Mouse (Mus musculus) intestine, embryonic 15.5 days (tissue): ENCODE data around the gene Sh3gl2. TPM values are rescaled to one million over a fixed set of nuclear protein-coding genes. Genes with fewer than 3 reads are reported as not detected.

Experiments
- ATAC-seq: fragments of 200-750 bp; cut with Nextera tagmentation; 2 replicates; pipeline ENCODE4 v1.8.0; 2017; ENCODE audit warnings: moderate TSS enrichment, moderate library complexity
- H3K27ac ChIP-seq: fragments of 300-500 bp; sonication (generic); 2 replicates; pipeline ENCODE4 v1.5.1; 2015; ENCODE audit warnings: mild to moderate bottlenecking, inconsistent platforms
- H3K27me3 ChIP-seq: fragments of 300-500 bp; sonication (generic); replicated peaks from 2 replicates; pipeline ENCODE4 v1.6.1; 2015; ENCODE audit warnings: inconsistent platforms
- H3K36me3 ChIP-seq: fragments of 300-500 bp; sonication (generic); 2 replicates; pipeline ENCODE4 v1.6.1; 2015; ENCODE audit warnings: inconsistent platforms
- H3K4me1 ChIP-seq: fragments of 300-500 bp; sonication (generic); replicated peaks from 2 replicates; pipeline ENCODE4 v1.6.1; 2015; ENCODE audit warnings: inconsistent platforms
- H3K4me2 ChIP-seq: fragments of 300-500 bp; sonication (generic); replicated peaks from 2 replicates; pipeline ENCODE4 v1.6.1; 2015; ENCODE audit warnings: mild to moderate bottlenecking, inconsistent platforms
- H3K4me3 ChIP-seq: fragments of 300-500 bp; sonication (generic); replicated peaks from 2 replicates; pipeline ENCODE4 v1.5.1; 2015; ENCODE audit warnings: inconsistent platforms
- H3K9ac ChIP-seq: fragments of 300-500 bp; sonication (generic); 2 replicates; pipeline ENCODE4 v1.6.1; 2015; ENCODE audit warnings: inconsistent platforms
- H3K9me3 ChIP-seq: fragments of 300-500 bp; sonication (generic); 2 replicates; pipeline ENCODE4 v1.6.1; 2016; ENCODE audit warnings: inconsistent platforms
- WGBS: fragments of 180-500 bp; shearing (Covaris S2); methylation state at CpG from one replicate; pipeline ENCODE4 v1.1.7; 2015; 5-methylcytosine and 5-hydroxymethylcytosine counted together
- polyA plus RNA-seq: library from polyadenylated mRNA; unstranded; fragments of >200 nt; fragmentation: Nextera tagmentation; extraction: Ambion mirVana; gene quantifications from 2 replicates; pipeline ENCODE4 v1.2.1, GENCODE M21; 2015

Gene Sh3gl2
- 16.7 and 18.4 TPM in 2 replicates for polyA plus RNA-seq

GRCm38 (mm10) chr4:85205071-85205635 lies at the start of gene Sh3gl2:
Sh3gl2 (plus strand) TSS chr4:85205126.
- Histone ChIP-seq H3K36me3 (no peaks in the 10 kb centered on the region), H3K9me3 (no peaks in the 10 kb centered on the region), H3K27me3 (peaks cover 13% of the 10 kb centered on the region; the same call in 1 of the 2 replicates), H3K4me1 (0 out of 2 replicates have a peak, but pooled peaks cover 6% of the 10 kb centered on the region), H3K9ac (peak within 1 kb of the TSS; percentile 55), H3K4me3 (peak within 1 kb of the TSS; percentile 74), H3K27ac (peak within 1 kb of the TSS; percentile 67), H3K4me2 (peak within 1 kb of the TSS; percentile 95)
- peak; percentile 93 for ATAC-seq
- under 1% methylated on average over 48 of the region's 48 CpGs for WGBS

GRCm38 (mm10) chr4:85161156-85161555 lies 43.8 kb upstream of the Sh3gl2 start:
- no peak for ATAC-seq

GRCm38 (mm10) chr4:85162468-85163312 lies 42.2 kb upstream of the Sh3gl2 start:
- Histone ChIP-seq H3K27ac (no peak overlapping the region), H3K36me3 (no peaks in the 10 kb centered on the region), H3K4me3 (no peak overlapping the region), H3K9me3 (no peaks in the 10 kb centered on the region), H3K27me3 (no peaks in the 10 kb centered on the region), H3K4me2 (peak overlapping the region; percentile 41), H3K4me1 (no peaks in the 10 kb centered on the region), H3K9ac (no peak overlapping the region)
- WGBS: 29% methylated on average over 27 of the region's 27 CpGs
- peak; percentile 78 for ATAC-seq

More at GRCm38 (mm10) chr4:85161156-85161555, 43.8 kb upstream of the Sh3gl2 start:
- Histone ChIP-seq H3K4me2 (no peak overlapping the region), H3K9ac (no peak overlapping the region), H3K27ac (no peak overlapping the region), H3K36me3 (no peaks in the 10 kb centered on the region), H3K27me3 (no peaks in the 10 kb centered on the region), H3K4me3 (no peak overlapping the region), H3K4me1 (no peaks in the 10 kb centered on the region), H3K9me3 (no peaks in the 10 kb centered on the region)
- 63% methylated on average over 4 of the region's 4 CpGs for WGBS

- Histone ChIP-seq H3K9ac (no peak overlapping the region), H3K4me3 (no peak overlapping the region), H3K36me3 (no peaks in the 10 kb centered on the region), H3K27me3 (no peaks in the 10 kb centered on the region), H3K4me1 (no peaks in the 10 kb centered on the region), H3K9me3 (no peaks in the 10 kb centered on the region), H3K4me2 (no peak overlapping the region), H3K27ac (no peak overlapping the region)
- no peak for ATAC-seq
- WGBS: 89% methylated on average over 2 of the region's 2 CpGs
These were observed 41.7 kb upstream of the Sh3gl2 start for GRCm38 (mm10) chr4:85163313-85163615.

GRCm38 (mm10) chr4:85168001-85168400 lies 36.9 kb upstream of the Sh3gl2 start:
- 93% methylated on average over 12 of the region's 12 CpGs for WGBS

GRCm38 (mm10) chr4:85175466-85175865 lies 29.5 kb upstream of the Sh3gl2 start:
- 87% methylated on average over 4 of the region's 4 CpGs for WGBS
- Histone ChIP-seq H3K4me3 (no peak overlapping the region), H3K27me3 (no peaks in the 10 kb centered on the region), H3K27ac (no peak overlapping the region), H3K9me3 (no peaks in the 10 kb centered on the region), H3K36me3 (no peaks in the 10 kb centered on the region), H3K4me2 (no peak overlapping the region), H3K4me1 (no peaks in the 10 kb centered on the region), H3K9ac (no peak overlapping the region)
- no peak for ATAC-seq

More at GRCm38 (mm10) chr4:85168001-85168400, 36.9 kb upstream of the Sh3gl2 start:
- H3K4me3 ChIP-seq: no peak overlapping the region
- no peak overlapping the region for H3K27ac ChIP-seq
- no peaks in the 10 kb centered on the region for H3K27me3 ChIP-seq
- no peaks in the 10 kb centered on the region for H3K9me3 ChIP-seq
- H3K36me3 ChIP-seq: no peaks in the 10 kb centered on the region
- no peak overlapping the region for H3K9ac ChIP-seq
- no peaks in the 10 kb centered on the region for H3K4me1 ChIP-seq
- no peak overlapping the region for H3K4me2 ChIP-seq
- ATAC-seq: no peak

- Histone ChIP-seq H3K9ac (no peak overlapping the region), H3K4me2 (no peak overlapping the region), H3K4me1 (no peaks in the 10 kb centered on the region), H3K27ac (no peak overlapping the region), H3K27me3 (no peaks in the 10 kb centered on the region), H3K9me3 (no peaks in the 10 kb centered on the region), H3K36me3 (no peaks in the 10 kb centered on the region), H3K4me3 (no peak overlapping the region)
- no peak for ATAC-seq
- WGBS: 36% methylated on average over 9 of the region's 9 CpGs
These were observed 26.4 kb upstream of the Sh3gl2 start for GRCm38 (mm10) chr4:85178394-85179051.

GRCm38 (mm10) chr4:85186011-85186410 lies 18.9 kb upstream of the Sh3gl2 start:
- Histone ChIP-seq H3K4me1 (no peaks in the 10 kb centered on the region), H3K4me2 (no peak overlapping the region), H3K9ac (no peak overlapping the region), H3K4me3 (no peak overlapping the region), H3K9me3 (no peaks in the 10 kb centered on the region), H3K27ac (no peak overlapping the region), H3K36me3 (no peaks in the 10 kb centered on the region), H3K27me3 (no peaks in the 10 kb centered on the region)
- no peak; the same call in 1 of the 2 replicates for ATAC-seq
- 61% methylated on average over 4 of the region's 4 CpGs for WGBS

- H3K9ac ChIP-seq: no peak overlapping the region
- H3K36me3 ChIP-seq: no peaks in the 10 kb centered on the region
- ATAC-seq: no peak
- no peak overlapping the region for H3K4me2 ChIP-seq
- no peak overlapping the region for H3K4me3 ChIP-seq
- H3K27me3 ChIP-seq: no peaks in the 10 kb centered on the region
- WGBS: 54% methylated on average over 4 of the region's 4 CpGs
- no peaks in the 10 kb centered on the region for H3K9me3 ChIP-seq
- H3K4me1 ChIP-seq: no peaks in the 10 kb centered on the region
- no peak overlapping the region for H3K27ac ChIP-seq
These were observed 8.7 kb upstream of the Sh3gl2 start for GRCm38 (mm10) chr4:85196201-85196600.

- H3K4me1 ChIP-seq: no peaks in the 10 kb centered on the region
- ATAC-seq: peak; percentile 81
- H3K9me3 ChIP-seq: no peaks in the 10 kb centered on the region
- no peak overlapping the region for H3K27ac ChIP-seq
- no peak overlapping the region for H3K4me2 ChIP-seq
- WGBS: 80% methylated on average over 9 of the region's 9 CpGs
- H3K9ac ChIP-seq: no peak overlapping the region
- no peaks in the 10 kb centered on the region for H3K27me3 ChIP-seq
- no peaks in the 10 kb centered on the region for H3K36me3 ChIP-seq
- H3K4me3 ChIP-seq: no peak overlapping the region
These were observed 6.5 kb upstream of the Sh3gl2 start for GRCm38 (mm10) chr4:85198431-85198830.

- ATAC-seq: no peak
- no peak overlapping the region for H3K4me2 ChIP-seq
- peaks cover 13% of the 10 kb centered on the region; the same call in 1 of the 2 replicates for H3K27me3 ChIP-seq
- no peak overlapping the region for H3K9ac ChIP-seq
- H3K27ac ChIP-seq: no peak overlapping the region
- H3K9me3 ChIP-seq: no peaks in the 10 kb centered on the region
- H3K36me3 ChIP-seq: no peaks in the 10 kb centered on the region
- 83% methylated on average over 7 of the region's 7 CpGs for WGBS
- H3K4me3 ChIP-seq: no peak overlapping the region
- H3K4me1 ChIP-seq: 0 out of 2 replicates have a peak, but pooled peaks cover 2% of the 10 kb centered on the region
These were observed 2.3 kb upstream of the Sh3gl2 start for GRCm38 (mm10) chr4:85202582-85202981.

GRCm38 (mm10) chr4:85205636-85206211 lies 798 bp downstream of the Sh3gl2 start:
- peak; percentile 80 for ATAC-seq
- peak overlapping the region; percentile 55 for H3K9ac ChIP-seq
- H3K36me3 ChIP-seq: no peaks in the 10 kb centered on the region
- peak overlapping the region; percentile 95 for H3K4me2 ChIP-seq
- H3K9me3 ChIP-seq: no peaks in the 10 kb centered on the region
- 0 out of 2 replicates have a peak, but pooled peaks cover 6% of the 10 kb centered on the region for H3K4me1 ChIP-seq
- H3K27me3 ChIP-seq: peaks cover 13% of the 10 kb centered on the region; the same call in 1 of the 2 replicates
- peak overlapping the region; percentile 67 for H3K27ac ChIP-seq
- WGBS: under 1% methylated on average over 42 of the region's 43 CpGs
- H3K4me3 ChIP-seq: peak overlapping the region; percentile 74
